Comparison of ENCODE assay signal across 1 mouse cellular context in the genomic region with DNA sequence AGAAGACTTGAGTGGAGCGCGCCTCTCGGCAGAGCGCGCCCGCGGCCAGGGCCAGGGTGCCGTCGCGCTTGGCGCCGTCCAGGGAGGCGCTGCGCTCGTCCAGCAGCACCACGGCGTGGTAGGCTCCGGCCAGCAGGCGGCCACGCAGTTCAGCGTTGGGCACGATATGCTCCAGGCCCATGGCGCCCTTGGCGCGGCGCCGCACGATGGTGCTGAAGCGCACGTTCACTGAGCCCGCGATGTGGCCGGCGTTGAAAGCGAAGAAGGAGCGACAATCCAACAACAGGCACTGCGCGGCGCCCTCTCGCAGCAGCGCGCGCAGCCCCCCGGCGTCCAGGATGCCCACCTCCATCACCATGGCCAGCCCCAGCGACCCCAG.
TF ChIP-seq lines count a peak whose summit lies in the region.

No protein-coding gene starts in this region.

TF ChIP-seq in CH12.LX, 34 proteins besides CTCF, POLR2A, EP300 and RAD21 (continued from another document):
- TF ChIP-seq POLR2AphosphoS2 (IDR thresholded peaks at IDR 0.05; ENCODE audit: low read depth, low read length) (no peak), ZNF384 (IDR thresholded peaks at IDR 0.05; ENCODE audit: low read depth, low read length) (no peak), ETS1 (conservative IDR thresholded peaks at IDR 0.05; ENCODE audit: low read depth, low read length) (no peak), USF2 (conservative IDR thresholded peaks at IDR 0.05; ENCODE audit: low read depth, low read length) (no peak)
TF ChIP-seq in CH12.LX: peak in this region for 11.
